Mouse (Mus musculus) cerebellum, postnatal 4 days (tissue): Measurements from ENCODE around the gene Hbq1a.
"Not testable (repeated sequence)": the region's sequence is repeated elsewhere in the genome, so short reads cannot be mapped to it uniquely, and the experiment has no call there.

Experiments used
- DNase-seq, 2 experiments: peaks; one replicate each; pipeline ENCODE4 v3.0.0; 2022; ENCODE audit warnings: low spot score in 2 of 2, mixed read lengths in 1 of 2

Gene Hbq1a

DNA sequence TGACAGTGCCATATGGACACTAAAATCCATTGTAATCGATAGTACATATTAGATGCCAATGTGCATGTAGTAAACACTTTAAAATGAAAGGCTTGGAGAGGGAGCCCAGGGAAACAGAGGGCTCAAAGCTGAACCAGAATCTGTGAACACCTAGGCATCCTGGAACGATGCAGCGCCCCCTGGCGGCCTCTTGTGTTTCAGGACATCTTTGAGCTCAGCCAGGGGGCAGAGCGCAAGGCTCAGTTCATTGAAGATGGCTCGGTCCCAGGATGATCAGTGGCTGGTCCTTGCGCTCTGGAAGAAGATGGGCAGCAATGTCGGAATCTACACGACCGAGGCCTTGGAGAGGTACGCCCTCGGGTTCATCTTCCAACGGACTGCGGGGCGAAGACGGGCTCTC lies at the start of gene Hbq1a:
Hbq1a (plus strand) TSS at position 205 of the 400 bp plus-strand sequence.
- peak; percentile 48 to 66 for DNase-seq

DNA sequence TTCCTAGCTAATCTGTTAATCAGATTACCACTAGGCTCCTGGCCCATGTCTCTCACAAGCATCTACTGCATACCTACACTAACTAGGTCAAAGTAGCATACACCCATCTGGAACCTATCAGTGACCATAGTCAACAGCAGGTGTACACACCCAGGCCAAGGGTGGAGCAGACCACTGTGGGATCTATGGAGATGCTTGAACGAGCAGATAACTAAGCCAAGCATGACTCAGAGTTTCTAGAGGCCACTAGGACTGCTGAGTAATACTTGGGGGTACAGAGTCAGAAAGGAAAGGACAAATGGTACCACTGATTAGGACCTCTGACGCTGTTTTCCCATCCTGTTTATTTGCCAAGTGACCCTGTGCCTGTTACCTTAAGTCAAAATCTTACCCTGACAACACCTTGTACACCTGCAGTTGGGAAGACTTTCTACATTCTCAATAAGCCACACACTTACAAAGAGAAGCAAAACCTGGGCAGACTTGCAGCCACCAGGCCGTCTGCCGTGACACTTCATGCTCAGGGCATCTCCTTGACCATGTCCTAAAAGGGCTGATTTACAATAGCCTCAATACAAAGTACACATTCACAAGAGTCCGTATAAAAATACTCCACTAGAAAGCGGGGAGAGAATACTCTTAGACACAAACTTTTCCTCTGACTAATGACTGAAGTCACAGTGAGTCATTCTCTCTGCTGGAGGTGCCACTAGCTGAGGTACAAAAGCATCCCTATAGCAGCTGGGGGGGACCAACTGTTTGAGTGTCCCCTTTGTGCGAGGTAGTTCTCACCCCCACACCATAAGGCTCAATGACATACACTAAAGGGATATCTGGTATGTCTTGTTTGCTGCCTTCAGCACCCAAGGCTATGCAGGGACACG lies 48.7 kb upstream of the Hbq1a start:
- no peak for DNase-seq

DNA sequence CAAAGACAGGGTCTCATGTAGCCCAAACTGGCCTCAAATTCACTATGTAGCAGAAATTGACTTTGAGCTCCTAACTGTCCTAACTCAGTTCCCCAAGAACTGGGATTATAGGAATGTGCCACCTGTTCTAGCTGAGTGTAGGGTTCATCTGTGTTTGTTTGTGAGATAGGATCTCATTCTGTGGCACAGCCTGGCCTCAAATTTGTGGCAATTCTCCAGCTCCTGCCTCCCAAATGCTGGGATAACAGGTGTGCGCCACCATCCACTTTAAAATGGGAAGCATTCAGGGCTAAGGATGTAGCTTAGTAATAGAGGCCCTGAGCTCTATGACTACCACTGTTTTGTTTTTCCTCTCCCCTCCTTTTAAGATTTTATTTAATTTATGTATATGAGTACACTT lies 46.7 kb upstream of the Hbq1a start:
- DNase-seq: no peak

DNA sequence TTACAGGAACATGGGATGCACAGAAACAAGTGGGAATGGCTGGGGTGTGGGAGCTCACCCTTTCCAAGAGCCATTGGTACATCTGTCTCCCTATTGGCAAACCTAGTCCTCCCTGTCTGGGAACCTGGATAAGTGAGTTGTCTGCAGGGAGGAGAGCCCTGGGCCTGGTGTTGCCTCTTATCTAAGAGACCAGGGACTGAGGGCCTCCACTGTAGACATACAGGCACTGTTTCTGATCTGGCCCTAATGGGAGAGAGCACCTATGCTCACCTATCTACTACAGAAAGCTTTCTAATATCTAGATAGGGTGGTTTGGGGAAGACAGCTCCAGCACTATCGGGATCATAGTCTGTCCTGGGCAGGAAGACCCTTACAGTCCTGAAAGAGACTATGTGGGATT lies 43.7 kb upstream of the Hbq1a start:
- no peak for DNase-seq

DNA sequence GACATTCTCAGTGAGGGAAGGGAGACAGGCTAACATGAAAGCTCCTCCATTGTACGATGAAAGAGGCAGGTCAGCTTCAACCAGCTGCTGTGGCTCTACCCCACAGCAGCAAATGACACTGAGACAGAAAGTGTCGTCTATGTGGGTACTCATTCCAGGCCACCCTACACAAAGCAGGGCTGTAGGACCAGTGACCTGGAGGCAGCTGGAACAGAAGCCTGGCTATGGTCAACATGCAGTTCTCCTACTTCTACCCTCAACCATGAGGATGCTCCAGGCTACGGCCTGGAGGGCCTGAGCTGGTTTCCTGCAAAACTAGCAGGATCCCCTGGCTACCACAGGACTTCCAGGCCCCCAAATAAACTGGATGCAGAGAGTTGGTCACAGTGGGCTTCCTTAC lies 43.3 kb upstream of the Hbq1a start:
- no peak for DNase-seq

DNA sequence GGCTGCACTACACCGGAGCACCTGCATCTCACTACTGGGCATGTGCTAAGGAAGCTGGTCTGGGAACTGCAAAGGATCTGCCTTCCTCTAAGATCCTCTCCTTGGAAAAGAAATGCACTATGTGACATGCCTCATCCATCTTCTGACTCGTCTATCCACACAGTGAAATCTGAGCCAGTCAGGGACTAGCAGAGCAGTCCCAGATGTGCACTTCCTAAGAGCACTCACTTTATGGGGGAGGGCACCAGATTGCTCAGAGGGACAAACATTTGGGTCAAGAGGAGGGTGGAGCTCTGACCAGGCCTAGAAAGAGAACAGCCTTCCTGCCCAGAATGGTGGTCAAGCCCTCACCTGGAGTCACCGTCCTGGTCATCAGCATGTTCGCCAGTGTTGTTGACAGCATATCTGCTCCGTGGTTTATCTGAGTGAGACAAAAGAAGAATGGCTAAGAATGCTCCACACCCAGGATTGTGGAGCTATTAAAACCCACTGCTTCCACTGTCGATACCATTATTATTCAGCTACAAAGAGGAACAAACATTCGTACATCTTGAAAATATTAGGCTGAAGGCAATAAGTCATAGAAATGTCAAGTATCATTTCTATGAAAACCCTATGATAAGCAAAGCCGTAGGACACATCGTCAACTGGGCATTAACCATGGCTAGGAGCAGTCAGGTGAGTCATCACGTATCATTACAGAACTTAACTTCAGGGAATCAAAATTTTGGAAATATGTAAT lies 37.0 kb upstream of the Hbq1a start:
- no peak for DNase-seq

DNA sequence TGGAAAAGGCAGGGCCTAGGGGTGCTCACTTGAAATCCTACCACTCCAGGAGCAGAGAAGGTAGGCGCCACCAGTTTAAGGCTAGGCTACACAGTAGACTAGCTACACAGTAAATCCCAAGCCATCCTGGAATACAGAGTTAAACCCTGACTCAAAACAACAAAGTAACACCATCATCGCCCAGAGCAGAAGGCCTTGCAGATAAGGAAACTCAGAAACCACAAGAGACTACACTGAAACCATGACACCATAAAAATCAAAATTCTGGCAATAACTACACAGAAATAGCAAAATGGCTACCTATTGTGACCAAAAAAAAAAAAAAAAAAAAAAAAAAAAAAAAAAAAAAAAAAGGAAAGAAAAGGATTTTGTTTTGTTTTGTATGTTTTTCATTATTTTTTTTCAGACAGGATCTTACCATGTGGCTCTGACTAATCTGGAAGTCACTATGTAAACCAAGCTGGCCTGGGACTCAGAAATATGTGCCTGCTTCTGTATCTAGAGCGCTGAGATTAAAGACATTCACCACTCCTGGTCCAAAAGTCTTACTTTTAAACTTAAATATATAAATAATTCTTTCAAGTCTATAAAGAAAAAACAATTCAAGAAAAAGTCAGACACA lies 34.6 kb upstream of the Hbq1a start:
- no peak for DNase-seq

DNA sequence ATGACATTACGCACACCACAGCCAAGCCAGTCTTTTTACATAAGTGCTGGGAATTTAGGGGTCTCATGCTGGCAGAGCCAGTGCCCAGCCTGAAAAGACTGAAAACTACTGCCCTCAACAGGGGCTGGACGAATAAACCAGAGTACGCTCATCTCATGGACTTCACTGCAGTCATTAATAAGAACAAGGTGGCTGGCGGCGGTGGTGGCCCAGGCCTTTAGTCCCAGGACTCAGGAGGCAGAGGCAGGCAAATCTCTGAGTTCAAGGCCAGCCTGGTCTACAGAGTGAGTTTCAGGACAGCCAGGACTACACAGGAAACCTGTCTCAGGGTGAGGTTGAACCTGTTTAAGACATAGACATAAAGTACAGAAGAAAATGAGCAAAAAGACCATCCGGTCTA lies 33.7 kb upstream of the Hbq1a start:
- no peak for DNase-seq

DNA sequence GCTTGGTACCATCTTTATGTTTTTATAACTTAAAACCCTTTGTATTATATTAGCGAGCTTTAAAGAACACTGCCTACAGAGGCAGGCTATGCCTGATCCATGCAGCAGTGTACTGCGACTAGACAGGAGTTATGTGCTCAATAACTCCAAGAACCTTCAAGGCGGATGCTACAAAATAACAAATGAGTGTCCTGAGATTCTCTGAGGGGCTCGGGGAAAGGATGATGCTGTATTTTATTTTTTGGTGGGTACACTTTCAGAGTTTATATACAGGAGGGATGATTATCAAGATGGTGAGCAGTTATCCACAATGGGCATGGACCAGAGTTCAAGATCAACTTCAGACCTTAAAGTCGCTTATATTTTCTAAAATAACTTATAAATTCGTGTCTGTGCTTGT lies 33.1 kb upstream of the Hbq1a start:
- no peak for DNase-seq

DNA sequence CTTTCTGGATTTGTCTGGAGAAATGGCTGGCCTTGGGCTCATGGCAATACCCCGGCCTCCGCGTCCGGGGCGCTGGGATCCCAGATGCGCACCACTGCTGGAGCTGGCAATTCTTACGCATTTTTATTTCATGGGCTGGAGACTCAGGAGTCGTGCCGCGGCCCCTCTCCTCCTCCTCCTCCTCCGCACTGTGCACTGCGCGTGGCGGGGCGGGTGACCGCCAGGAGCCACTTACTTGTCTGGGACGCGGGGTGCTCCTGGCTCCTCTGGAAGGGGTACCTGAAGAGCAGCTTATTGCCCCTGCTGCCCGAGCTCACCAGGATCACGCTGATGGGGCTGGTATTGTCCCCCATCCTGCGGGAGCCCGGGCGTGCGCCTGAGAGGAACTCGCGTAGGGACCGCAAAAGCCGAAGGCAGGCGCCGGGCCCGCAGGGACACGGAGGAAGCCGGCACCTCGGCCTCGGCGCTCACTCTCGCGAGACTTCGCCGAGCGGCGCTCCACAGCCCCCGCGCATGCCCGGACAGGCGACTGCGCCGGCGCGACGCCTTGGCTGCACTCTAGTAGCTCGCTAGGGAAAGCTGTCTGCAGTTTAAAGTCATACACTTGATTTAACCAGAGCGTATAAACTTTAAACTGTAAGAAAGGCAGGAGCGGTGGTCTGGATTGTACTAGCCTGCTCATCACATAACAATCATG lies 32.5 kb upstream of the Hbq1a start, which contains the start of gene Nprl3:
Nprl3 (minus strand) TSS at position 520 of the 697 bp plus-strand sequence.
- peak; percentile 92 to 97 for DNase-seq

DNA sequence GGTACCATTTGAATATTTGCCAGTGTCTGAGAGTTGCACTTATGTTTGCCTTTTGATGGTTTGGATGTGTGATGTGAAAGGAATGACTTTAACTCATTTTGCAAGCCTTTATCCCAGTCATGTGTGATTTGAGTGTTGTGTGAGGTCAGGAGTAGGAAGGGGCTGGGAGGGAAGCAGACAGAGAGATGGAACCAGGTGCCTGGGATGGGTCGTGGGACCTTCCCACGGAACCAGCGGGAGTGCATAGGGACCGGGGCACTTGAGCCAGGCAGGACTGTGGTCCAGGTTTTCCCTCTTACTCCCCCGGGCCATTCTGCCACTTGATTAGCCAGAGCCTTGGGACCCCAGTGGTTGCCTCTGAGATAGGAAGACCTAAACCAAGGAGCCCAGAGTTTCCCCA lies 31.9 kb upstream of the Hbq1a start:
- DNase-seq: peak in 1 of 2 experiments; percentile 10

DNA sequence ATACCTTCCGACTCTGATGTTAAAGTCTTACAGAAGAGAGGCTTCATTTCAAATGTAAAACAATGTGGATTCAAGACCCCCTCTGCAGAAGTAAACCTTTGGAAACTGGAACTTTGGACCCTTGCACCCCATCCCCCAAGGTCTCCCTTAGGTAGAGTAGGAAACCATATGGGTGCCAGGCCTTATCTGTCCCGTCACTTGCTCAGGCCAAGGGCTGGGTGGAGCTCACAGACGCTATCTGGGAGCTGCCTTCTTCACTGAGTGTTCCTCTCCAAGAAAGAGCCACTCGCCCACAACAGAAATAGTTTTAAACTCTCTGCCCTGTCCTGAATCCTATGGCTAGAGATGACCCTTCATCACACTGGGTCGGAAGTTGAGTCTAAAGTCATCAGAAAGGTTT lies 30.9 kb upstream of the Hbq1a start:
- DNase-seq: no peak

DNA sequence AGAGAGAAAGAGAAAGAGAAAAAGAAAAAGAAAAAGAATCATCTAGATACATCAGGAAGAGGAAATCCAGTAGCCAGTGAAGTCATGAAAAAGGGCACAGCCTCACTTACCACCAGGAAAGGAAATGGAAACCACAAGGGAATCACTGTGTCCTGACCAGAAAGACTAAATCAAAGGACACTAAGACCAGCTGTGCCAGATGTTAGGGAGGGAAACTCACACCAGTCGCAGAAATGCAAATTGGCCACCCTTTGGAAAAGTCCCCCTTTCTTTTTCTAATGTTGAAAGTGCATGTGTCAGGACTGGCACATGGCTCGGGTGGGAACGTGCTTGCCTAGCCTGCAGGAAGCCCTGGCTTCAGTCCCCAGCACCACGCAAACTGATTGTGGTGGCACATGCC lies 28.7 kb upstream of the Hbq1a start:
- DNase-seq: no peak

DNA sequence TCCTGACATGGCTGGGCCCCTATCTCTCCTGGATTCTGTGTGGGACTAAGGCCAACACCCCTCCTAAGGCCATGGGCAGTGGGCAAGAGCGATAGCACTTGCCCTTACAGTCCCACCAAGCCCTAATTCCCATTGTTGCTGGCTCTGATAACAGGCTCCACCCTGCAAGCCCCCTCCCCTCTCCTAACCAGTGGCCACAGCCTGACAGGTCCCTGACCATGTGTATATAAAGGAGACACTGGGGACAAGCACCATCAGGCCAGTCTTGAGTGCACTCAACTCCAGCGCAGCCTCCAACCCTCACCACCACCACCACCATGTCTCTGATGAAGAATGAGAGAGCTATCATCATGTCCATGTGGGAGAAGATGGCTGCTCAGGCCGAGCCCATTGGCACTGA lies 23.5 kb upstream of the Hbq1a start, which contains the start of gene Hba-x:
Hba-x (plus strand) TSS at position 54 of the 400 bp plus-strand sequence.
- DNase-seq: no peak

DNA sequence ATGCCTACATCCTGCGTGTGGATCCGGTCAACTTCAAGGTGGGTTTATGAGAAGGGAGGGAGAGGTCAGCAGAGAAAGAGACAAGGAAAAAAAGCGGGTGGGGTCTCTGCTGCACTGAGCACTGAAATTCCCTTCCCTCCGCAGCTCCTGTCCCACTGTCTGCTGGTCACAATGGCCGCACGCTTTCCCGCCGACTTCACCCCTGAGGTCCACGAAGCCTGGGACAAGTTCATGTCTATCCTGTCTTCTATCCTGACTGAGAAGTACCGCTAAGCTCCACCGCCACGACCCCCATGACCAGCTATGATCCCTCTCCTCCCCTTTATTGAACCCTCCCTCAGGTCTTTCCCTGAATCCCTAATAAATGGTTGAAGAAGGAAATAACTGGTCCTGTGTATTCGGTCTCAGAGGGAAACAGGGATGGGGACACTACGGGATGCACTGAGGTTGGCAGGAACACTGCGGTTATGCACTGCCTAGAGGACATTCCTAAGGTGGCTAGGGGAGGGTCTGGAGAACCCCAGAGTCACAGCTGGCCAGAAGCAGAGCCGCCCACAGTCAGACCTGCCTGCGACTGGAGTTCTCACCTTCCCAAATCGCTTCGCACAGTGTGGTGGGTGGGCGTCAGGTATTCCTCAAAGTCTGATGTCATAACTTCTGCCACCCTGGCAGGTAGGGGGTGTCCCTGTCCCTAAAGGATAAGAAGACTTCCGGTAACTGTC lies 22.0 kb upstream of the Hbq1a start:
- no peak for DNase-seq

DNA sequence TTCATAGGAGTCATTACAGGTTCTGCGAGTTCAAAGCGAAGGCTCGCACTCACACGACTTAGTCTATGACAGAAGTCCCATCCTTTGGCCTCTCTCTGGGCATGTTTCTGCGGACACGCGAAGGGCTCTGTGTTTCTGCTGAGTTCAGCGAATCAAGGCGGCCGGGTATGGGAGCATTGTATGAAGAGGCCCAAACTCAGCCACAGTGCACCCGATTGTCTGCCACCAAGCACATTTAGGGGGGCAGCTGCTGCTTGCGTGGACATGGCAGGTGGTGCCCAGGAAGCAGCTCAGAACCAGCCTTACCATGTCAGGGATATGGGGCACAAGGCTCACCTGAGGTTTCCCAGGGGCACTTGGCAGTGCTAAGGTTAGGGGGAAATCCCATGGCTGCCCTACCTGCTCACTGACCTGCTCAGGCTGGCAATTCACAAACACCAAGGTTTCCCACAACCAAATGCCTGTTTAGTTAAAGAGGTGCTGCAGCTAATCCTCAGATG lies 21.4 kb upstream of the Hbq1a start:
- no peak for DNase-seq

DNA sequence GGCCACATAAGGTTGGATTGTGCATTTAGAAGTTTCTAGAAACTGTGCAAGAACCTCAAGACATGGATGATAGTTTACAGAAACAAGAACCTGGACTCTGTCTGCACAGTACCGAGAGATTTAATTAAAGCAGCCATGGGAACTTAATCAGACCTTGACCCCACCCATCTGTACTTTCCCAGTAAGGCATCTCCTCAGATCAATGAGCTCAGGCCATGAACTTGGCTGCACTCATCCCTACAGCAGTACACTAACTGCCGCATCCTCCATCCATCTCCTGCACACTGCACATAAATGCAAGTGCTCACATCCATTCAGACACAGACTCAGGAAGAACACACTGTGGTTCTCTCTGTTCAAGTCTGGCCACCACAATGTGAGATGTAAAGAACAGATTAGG lies 19.2 kb upstream of the Hbq1a start:
- DNase-seq: no peak

DNA sequence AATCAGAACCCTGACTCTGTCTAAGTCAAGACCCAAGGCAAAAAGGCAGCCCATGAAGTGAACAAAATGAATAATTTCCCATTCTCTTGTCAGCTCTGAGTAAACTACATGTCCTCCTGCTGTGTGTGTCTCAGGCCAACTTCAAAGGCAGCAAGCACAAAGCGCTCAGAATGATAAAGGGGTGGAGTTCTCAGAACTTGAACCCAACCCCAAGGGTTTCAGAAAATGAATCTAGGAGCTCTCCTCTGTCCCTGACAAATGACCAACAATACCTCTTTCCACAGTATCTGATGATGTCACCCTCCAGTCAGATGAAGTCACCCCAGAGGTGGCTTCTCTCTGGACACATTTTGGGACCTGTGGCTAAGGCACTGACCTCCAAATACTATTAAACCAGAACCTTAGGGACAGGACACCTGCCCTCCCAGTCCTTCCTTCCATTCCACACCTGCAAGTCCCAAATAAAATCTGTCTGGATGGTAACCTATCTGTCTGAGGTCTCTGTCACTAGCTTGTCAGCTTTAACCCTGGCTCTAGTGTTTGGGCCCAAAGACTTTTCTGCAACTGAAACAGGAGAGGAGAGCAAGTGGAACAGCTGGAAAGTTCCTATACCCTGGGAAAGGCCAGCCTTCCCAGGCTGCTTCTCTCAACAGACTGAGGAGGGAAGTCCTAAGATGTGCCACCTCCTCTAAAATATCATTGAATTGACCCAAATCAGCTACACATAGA lies 18.3 kb upstream of the Hbq1a start:
- no peak for DNase-seq

DNA sequence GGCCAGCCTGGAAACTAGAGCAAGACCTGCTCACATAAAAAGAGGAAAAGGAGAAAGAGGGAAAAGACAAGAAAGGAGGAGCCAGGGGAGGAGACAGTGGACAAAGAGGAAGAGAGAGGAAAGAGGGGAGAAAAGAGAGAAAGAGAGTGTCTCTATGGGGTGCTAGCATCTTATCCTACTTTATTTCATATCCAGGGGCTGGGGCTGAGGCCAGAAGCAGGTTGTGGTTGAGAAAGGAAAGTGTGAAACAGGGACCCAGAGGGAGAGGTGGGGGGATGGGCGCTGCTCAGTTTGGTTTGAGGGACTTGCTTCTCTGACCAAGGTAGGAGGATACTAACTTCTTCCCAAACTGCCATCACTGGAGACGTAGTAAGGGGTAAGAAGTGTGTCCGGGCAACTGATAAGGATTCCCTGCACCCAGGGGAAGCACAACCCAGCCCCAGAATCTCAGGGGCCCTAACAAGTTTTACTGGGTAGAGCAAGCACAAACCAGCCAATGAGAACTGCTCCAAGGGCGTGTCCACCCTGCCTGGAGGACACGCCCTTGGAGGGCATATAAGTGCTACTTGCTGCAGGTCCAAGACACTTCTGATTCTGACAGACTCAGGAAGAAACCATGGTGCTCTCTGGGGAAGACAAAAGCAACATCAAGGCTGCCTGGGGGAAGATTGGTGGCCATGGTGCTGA lies 16.6 kb upstream of the Hbq1a start, which contains the start of gene Hba-a1:
Hba-a1 (plus strand) TSS at position 421 of the 687 bp plus-strand sequence.
- not testable (repeated sequence) for DNase-seq

DNA sequence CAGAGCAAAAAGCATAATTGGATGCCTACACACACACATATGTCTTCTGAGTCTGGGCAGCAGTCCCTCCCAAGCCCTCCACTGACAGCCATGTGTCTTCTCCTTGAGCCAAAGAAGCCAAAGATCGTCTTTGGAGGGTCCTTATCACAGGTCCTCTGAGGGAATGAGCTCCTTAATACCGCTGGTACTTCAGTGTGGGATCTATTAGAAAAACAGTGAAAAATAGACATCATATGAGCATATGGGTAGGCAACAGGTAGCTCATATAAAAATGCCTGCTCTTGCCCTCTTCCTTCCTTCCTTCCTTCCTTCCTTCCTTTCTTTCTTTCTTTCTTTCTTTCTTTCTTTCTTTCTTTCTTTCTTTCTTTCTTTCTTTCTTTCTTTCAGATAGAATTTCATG lies 15.3 kb upstream of the Hbq1a start:
- DNase-seq: not testable (repeated sequence)
